Mouse (Mus musculus) heart, adult 2 months (tissue): ENCODE measurements around the gene Lamp1. TPM values are rescaled to one million over a fixed set of nuclear protein-coding genes. Genes with fewer than 3 reads are reported as not detected.

Source experiments
- DNase-seq, 2 experiments: peaks; one replicate each; pipeline ENCODE4 v3.0.0; 2021
- H3K27ac ChIP-seq: fragments of 200-600 bp; 2 replicates; pipeline ENCODE4 v1.8.1; 2022
- H3K27me3 ChIP-seq: fragments of 200-500 bp; 2 replicates; pipeline ENCODE4 v1.6.1; 2012; ENCODE audit warnings: mild to moderate bottlenecking, low read length, inconsistent platforms, mixed read lengths; ENCODE audit not compliant: control insufficient read depth, insufficient read depth
- H3K36me3 ChIP-seq: fragments of 200-500 bp; 2 replicates; pipeline ENCODE4 v1.6.1; 2012; ENCODE audit warnings: low read length, inconsistent platforms; ENCODE audit not compliant: control insufficient read depth, insufficient read depth
- H3K4me1 ChIP-seq: fragments of 200-500 bp; 2 replicates; pipeline ENCODE4 v1.6.1; 2011; ENCODE audit warnings: low read length; ENCODE audit not compliant: control insufficient read depth, insufficient read depth
- H3K4me3 ChIP-seq: fragments of 200-600 bp; 2 replicates; pipeline ENCODE4 v1.8.1; 2022
- H3K79me2 ChIP-seq: fragments of 200-500 bp; replicated peaks from 2 replicates; pipeline ENCODE4 v1.6.1; 2012; ENCODE audit warnings: mild to moderate bottlenecking, inconsistent platforms, low read length, moderate library complexity, mixed read lengths; ENCODE audit not compliant: control insufficient read depth, insufficient read depth
- H3K9ac ChIP-seq: fragments of 200-500 bp; 2 replicates; pipeline ENCODE4 v1.6.1; 2012; ENCODE audit warnings: low read depth, mild to moderate bottlenecking, control low read depth, inconsistent platforms, low read length, mixed read lengths
- CTCF ChIP-seq: fragments of 200-600 bp; IDR thresholded peaks from 2 replicates; pipeline ENCODE4 v1.8.1; 2022; ENCODE audit warnings: antibody characterized with exemption, mild to moderate bottlenecking, moderate library complexity
- EP300 ChIP-seq: fragments of 200-500 bp; IDR thresholded peaks from 2 replicates; pipeline ENCODE4 v1.6.1; 2011; ENCODE audit warnings: low read depth, low read length, control low read depth; ENCODE audit not compliant: insufficient read depth
- POLR2A ChIP-seq: fragments of 200-500 bp; IDR thresholded peaks from 2 replicates; pipeline ENCODE4 v1.6.1; 2011; ENCODE audit warnings: mild to moderate bottlenecking, low read depth, low read length, control low read depth; ENCODE audit not compliant: insufficient read depth
- WGBS: fragments of 180-500 bp; shearing (Covaris S2); methylation state at CpG from one replicate; pipeline ENCODE4 v1.1.7; 2018; 5-methylcytosine and 5-hydroxymethylcytosine counted together
- intact Hi-C: fragments of 180-260 bp; cut with DNase I; formaldehyde crosslinking; loops from one replicate; pipeline ENCODE4 v1.15.1; 2025
- long read RNA-seq: library from polyadenylated mRNA; stranded (forward); transcript quantifications from one replicate; pipeline ENCODE4 v2.0.0, GENCODE M21; 2021
- polyA plus RNA-seq: library from polyadenylated mRNA; depleted of rRNA; stranded (reverse); fragments of >200 nt; gene quantifications from 2 replicates; pipeline ENCODE4 v1.2.3, GENCODE M21; 2012; rRNA removed
- total RNA-seq, 2 experiments: library from RNA; stranded (reverse); gene quantifications; 2 replicates each; pipeline ENCODE4 v1.2.3; 2021

Lamp1 gene
- total RNA-seq (100 to 1,000 TPM; 406 to 437 TPM), polyA plus RNA-seq (462 and 645 TPM in 2 replicates)
- long read RNA-seq, transcript Lamp1-201 (9 exons, 2,229 nt), result major isoform, 535 of 609 reads
- long read RNA-seq, partial matches to known transcripts, result 37 of 609 reads
- long read RNA-seq, other reads (novel, unspliced or antisense), result 37 of 609 reads

GRCm38 (mm10) chr8:13158718-13159376 lies at the start of gene Lamp1:
Lamp1 (plus strand) TSS chr8:13159161.
- H3K9ac ChIP-seq, result peak within 1 kb of the TSS; percentile 98
- intact Hi-C loops, result loop anchor here (2.0 to 10.0 kb wide), 3 partner anchors 46 to 128 kb away; partner anchors contain the start of genes Cul4a, Dcun1d2, Grtp1 and Pcid2
- peak within 1 kb of the TSS; percentile 80 for H3K4me3 ChIP-seq
- peak within 1 kb of the TSS; percentile 94 for H3K27ac ChIP-seq
- peaks cover 16% of the 10 kb centered on the region for H3K4me1 ChIP-seq
- peaks cover 5% of the 10 kb centered on the region for H3K79me2 ChIP-seq
- WGBS, result 3% methylated on average over 49 of the region's 50 CpGs
- peaks cover 9% of the 10 kb centered on the region for H3K36me3 ChIP-seq
- TF ChIP-seq EP300 (peak; percentile 80), POLR2A (peak; percentile 68), CTCF (no peak)
- no peaks in the 10 kb centered on the region for H3K27me3 ChIP-seq
- peak; percentile 99 to 100 for DNase-seq

GRCm38 (mm10) chr8:13109416-13109960 lies 49.5 kb upstream of the Lamp1 start:
- Histone ChIP-seq H3K4me1 (peaks cover 9% of the 10 kb centered on the region), H3K36me3 (no peaks in the 10 kb centered on the region), H3K79me2 (peaks cover 20% of the 10 kb centered on the region), H3K27ac (no peak overlapping the region), H3K4me3 (no peak overlapping the region), H3K9ac (no peak overlapping the region), H3K27me3 (no peaks in the 10 kb centered on the region)
- WGBS, result 30% methylated on average over 1 of the region's 1 CpGs
- DNase-seq, result no peak
- intact Hi-C loops, result loop anchor here (5.0 to 10.0 kb wide), 2 partner anchors 98 to 355 kb away; partner anchors contain the start of gene Atp11a
- TF ChIP-seq CTCF (no peak), POLR2A (no peak), EP300 (no peak)

- no peaks in the 10 kb centered on the region for H3K36me3 ChIP-seq
- WGBS, result 74% methylated on average over 11 of the region's 11 CpGs
- H3K9ac ChIP-seq, result no peak overlapping the region
- intact Hi-C loops, result no loop called here
- no peak overlapping the region for H3K4me3 ChIP-seq
- no peak overlapping the region for H3K27ac ChIP-seq
- DNase-seq, result peak in 1 of 2 experiments; percentile 16
- H3K27me3 ChIP-seq, result no peaks in the 10 kb centered on the region
- H3K4me1 ChIP-seq, result peaks cover 6% of the 10 kb centered on the region; the same call in 1 of the 2 replicates
- no peak for TF ChIP-seq POLR2A
- no peak for TF ChIP-seq EP300
- no peak for TF ChIP-seq CTCF
- H3K79me2 ChIP-seq, result peaks cover 14% of the 10 kb centered on the region
Measured at GRCm38 (mm10) chr8:13111917-13112316, 47.0 kb upstream of the Lamp1 start.

GRCm38 (mm10) chr8:13113232-13113631 lies 45.7 kb upstream of the Lamp1 start:
- WGBS, result 91% methylated on average over 4 of the region's 4 CpGs
- H3K79me2 ChIP-seq, result peaks cover 14% of the 10 kb centered on the region
- no peak for DNase-seq
- no peak overlapping the region for H3K27ac ChIP-seq
- TF ChIP-seq CTCF (no peak), POLR2A (no peak), EP300 (no peak)
- H3K9ac ChIP-seq, result no peak overlapping the region
- no peak overlapping the region for H3K4me3 ChIP-seq
- no peaks in the 10 kb centered on the region for H3K36me3 ChIP-seq
- H3K4me1 ChIP-seq, result peaks cover 5% of the 10 kb centered on the region; the same call in 1 of the 2 replicates
- intact Hi-C loops, result no loop called here
- H3K27me3 ChIP-seq, result no peaks in the 10 kb centered on the region

- DNase-seq, result no peak
- no peak for TF ChIP-seq POLR2A
- TF ChIP-seq EP300, result no peak
- no peak for TF ChIP-seq CTCF
- Histone ChIP-seq H3K4me1 (no peaks in the 10 kb centered on the region), H3K9ac (no peak overlapping the region), H3K4me3 (no peak overlapping the region), H3K27me3 (no peaks in the 10 kb centered on the region), H3K79me2 (peaks cover 5% of the 10 kb centered on the region), H3K27ac (no peak overlapping the region), H3K36me3 (no peaks in the 10 kb centered on the region)
- intact Hi-C loops, result no loop called here
- WGBS, result 93% methylated on average over 2 of the region's 2 CpGs
Measured at GRCm38 (mm10) chr8:13117096-13117495, 41.9 kb upstream of the Lamp1 start.

GRCm38 (mm10) chr8:13118516-13118915 lies 40.4 kb upstream of the Lamp1 start:
- H3K36me3 ChIP-seq, result no peaks in the 10 kb centered on the region
- DNase-seq, result no peak
- no peak overlapping the region for H3K4me3 ChIP-seq
- peaks cover 3% of the 10 kb centered on the region for H3K79me2 ChIP-seq
- no peaks in the 10 kb centered on the region for H3K27me3 ChIP-seq
- intact Hi-C loops, result no loop called here
- H3K27ac ChIP-seq, result no peak overlapping the region
- TF ChIP-seq POLR2A (no peak), CTCF (no peak), EP300 (no peak)
- H3K9ac ChIP-seq, result no peak overlapping the region
- no peaks in the 10 kb centered on the region for H3K4me1 ChIP-seq
- WGBS, result 70% methylated on average over 3 of the region's 3 CpGs
